Mouse (Mus musculus): ENCODE measurements around the gene Agmo.

- TF ChIP-seq CTCF (IDR thresholded peaks at IDR 0.05; ENCODE audit: borderline replicate concordance, insufficient read depth, low read length) = no peak
- no peak for TF ChIP-seq POLR2A (IDR thresholded peaks at IDR 0.05; ENCODE audit: low read depth, low read length)
These were observed 208.2 kb downstream of the Agmo start for GRCm38 (mm10) chr12:37449597-37449996.
